Mouse (Mus musculus) heart, embryonic 12.5 days (tissue): ENCODE measurements at regions not wholly inside any gene's neighbourhood (a gene's known extent, or its start where the extent isn't known, plus 50 kb on each side); places are given as distances from the start of the nearest gene placed in this dataset.
"Not testable (repeated sequence)": the region's sequence is repeated elsewhere in the genome, so short reads cannot be mapped to it uniquely, and the experiment has no call there.

ENCODE experiments used
- ATAC-seq: fragments of 200-750 bp; cut with Nextera tagmentation; 2 replicates; pipeline ENCODE4 v1.8.0; 2017; ENCODE audit warnings: moderate TSS enrichment, moderate library complexity; ENCODE audit not compliant: insufficient number of reproducible peaks, low FRiP score
- H3K27ac ChIP-seq: fragments of 300-500 bp; sonication (generic); 2 replicates; pipeline ENCODE4 v1.5.1; 2016; ENCODE audit warnings: mild to moderate bottlenecking, moderate library complexity; ENCODE audit not compliant: poor library complexity, severe bottlenecking
- H3K27me3 ChIP-seq: fragments of 300-500 bp; sonication (generic); replicated peaks from 2 replicates; pipeline ENCODE4 v1.6.1; 2016; ENCODE audit warnings: mild to moderate bottlenecking, moderate library complexity
- H3K36me3 ChIP-seq: fragments of 300-500 bp; sonication (generic); 2 replicates; pipeline ENCODE4 v1.6.1; 2016; ENCODE audit warnings: mild to moderate bottlenecking, moderate library complexity
- H3K4me1 ChIP-seq: fragments of 300-500 bp; sonication (generic); replicated peaks from 2 replicates; pipeline ENCODE4 v1.6.1; 2016; ENCODE audit warnings: mild to moderate bottlenecking
- H3K4me2 ChIP-seq: fragments of 300-500 bp; sonication (generic); 2 replicates; pipeline ENCODE4 v1.6.1; 2016; ENCODE audit warnings: mild to moderate bottlenecking, moderate library complexity
- H3K4me3 ChIP-seq: fragments of 300-500 bp; sonication (generic); 2 replicates; pipeline ENCODE4 v1.5.1; 2016; ENCODE audit warnings: mild to moderate bottlenecking
- H3K9ac ChIP-seq: fragments of 300-500 bp; sonication (generic); 2 replicates; pipeline ENCODE4 v1.6.1; 2016; ENCODE audit warnings: mild to moderate bottlenecking, moderate library complexity
- H3K9me3 ChIP-seq: fragments of 300-500 bp; sonication (generic); replicated peaks from 2 replicates; pipeline ENCODE4 v1.6.1; 2016; ENCODE audit warnings: mild to moderate bottlenecking, moderate library complexity
- whole genome bisulfite sequencing: fragments of 180-500 bp; shearing (Covaris S2); methylation state at CpG from one replicate; pipeline ENCODE4 v1.1.7; 2016; 5-methylcytosine and 5-hydroxymethylcytosine counted together

DNA sequence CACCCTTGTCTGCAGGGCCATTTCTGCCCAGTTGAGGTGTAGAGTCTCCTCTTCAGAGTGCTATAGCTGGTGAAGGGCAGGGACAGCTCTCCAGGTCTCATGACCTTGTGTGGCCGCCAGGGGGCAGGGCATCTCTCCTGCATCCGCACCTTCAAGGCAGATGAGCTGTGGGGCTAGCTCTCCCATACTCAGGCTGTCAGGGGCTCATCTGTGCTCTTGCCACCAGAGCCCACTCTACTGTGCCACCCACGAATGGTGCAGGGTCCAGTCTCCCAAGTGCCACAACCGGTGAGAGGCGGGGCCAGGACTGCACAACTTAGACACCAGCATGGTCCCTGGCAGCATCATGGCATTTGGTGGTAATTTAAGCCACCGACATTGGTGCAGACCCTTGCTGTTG, 111.3 kb downstream of the Syt10 start:
- Histone ChIP-seq H3K4me2 (no peak overlapping the region), H3K27me3 (no peaks in the 10 kb centered on the region), H3K4me3 (no peak overlapping the region), H3K27ac (no peak overlapping the region), H3K9me3 (no peaks in the 10 kb centered on the region; the same call in 1 of the 2 replicates), H3K9ac (no peak overlapping the region), H3K4me1 (no peaks in the 10 kb centered on the region), H3K36me3 (no peaks in the 10 kb centered on the region)
- ATAC-seq, result peak; percentile 29; the same call in 1 of the 2 replicates
- WGBS, result 27% methylated on average over 6 of the region's 6 CpGs

DNA sequence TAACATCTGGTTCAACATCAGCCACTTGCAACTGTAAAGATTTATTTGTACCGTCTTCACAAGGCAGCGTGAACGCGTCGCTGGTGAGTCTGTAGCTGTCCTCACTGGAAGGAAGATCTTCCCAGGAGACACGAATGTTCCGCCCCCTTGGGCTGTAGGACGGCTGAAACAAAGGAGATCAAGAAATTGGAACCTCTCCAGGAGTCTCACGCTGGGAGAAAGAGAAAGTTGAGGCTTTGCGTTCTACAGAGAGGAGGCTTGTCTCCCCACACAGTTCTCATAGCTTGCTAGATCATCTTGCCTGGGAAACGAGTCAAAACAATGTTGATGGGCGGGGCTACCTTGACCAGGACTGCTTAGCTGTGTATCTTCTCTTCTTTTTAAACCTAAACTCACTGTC, 117.3 kb downstream of the Syt10 start:
- Histone ChIP-seq H3K4me1 (no peaks in the 10 kb centered on the region), H3K4me3 (no peak overlapping the region), H3K4me2 (no peak overlapping the region), H3K36me3 (no peaks in the 10 kb centered on the region), H3K9me3 (no peaks in the 10 kb centered on the region), H3K9ac (no peak overlapping the region), H3K27ac (no peak overlapping the region), H3K27me3 (no peaks in the 10 kb centered on the region)
- 62% methylated on average over 12 of the region's 12 CpGs for WGBS
- no peak for ATAC-seq

DNA sequence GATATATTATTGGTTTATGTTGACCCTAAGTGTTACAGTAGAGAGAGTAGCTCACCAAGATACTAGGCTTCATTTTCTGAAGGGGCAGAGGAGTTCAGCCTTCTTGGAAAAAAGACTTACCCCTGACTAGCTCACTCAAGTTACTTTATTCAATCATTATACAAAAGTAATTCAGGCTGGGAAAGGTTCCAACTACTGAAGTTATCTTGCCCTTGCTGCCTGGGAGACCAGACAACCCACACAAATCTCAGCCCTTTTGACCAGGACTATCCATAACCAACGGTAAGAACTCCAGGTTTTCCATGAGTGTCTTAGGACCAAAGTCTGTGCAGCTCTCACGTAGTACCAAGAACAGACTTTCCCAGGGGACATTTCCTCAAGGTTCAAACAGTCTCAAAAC, 105.5 kb upstream of the Rabl2 start:
- WGBS, result 62% methylated on average over 2 of the region's 2 CpGs
- ATAC-seq, result no peak
- no peak overlapping the region for H3K27ac ChIP-seq
- no peaks in the 10 kb centered on the region for H3K27me3 ChIP-seq
- peaks cover 12% of the 10 kb centered on the region; the same call in 1 of the 2 replicates for H3K9me3 ChIP-seq
- H3K9ac ChIP-seq, result no peak overlapping the region
- no peaks in the 10 kb centered on the region for H3K4me1 ChIP-seq
- H3K36me3 ChIP-seq, result no peaks in the 10 kb centered on the region
- no peak overlapping the region for H3K4me2 ChIP-seq
- no peak overlapping the region for H3K4me3 ChIP-seq

DNA sequence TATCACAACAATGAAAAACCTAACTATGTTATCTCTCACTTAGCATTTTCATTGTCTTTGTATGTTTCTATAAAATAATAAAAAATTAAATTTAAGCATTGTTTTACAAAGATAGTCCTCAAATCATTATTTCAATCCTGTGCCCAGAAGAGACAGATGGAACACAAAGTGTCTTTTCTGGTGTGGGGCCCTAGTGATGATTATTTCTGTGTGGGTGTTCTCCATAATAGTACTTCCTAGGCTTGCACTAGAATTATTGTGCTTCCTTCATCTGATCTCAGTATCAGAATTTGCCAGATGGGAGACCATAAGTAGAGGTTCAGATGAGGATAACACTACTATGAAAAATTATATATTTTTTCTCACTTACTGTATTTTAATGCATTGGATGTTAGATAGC, 84.6 kb upstream of the Rabl2 start:
- Histone ChIP-seq H3K4me1 (no peaks in the 10 kb centered on the region), H3K27ac (no peak overlapping the region), H3K36me3 (no peaks in the 10 kb centered on the region), H3K4me3 (no peak overlapping the region), H3K9ac (no peak overlapping the region), H3K4me2 (no peak overlapping the region), H3K27me3 (no peaks in the 10 kb centered on the region), H3K9me3 (no peaks in the 10 kb centered on the region)
- ATAC-seq, result no peak

DNA sequence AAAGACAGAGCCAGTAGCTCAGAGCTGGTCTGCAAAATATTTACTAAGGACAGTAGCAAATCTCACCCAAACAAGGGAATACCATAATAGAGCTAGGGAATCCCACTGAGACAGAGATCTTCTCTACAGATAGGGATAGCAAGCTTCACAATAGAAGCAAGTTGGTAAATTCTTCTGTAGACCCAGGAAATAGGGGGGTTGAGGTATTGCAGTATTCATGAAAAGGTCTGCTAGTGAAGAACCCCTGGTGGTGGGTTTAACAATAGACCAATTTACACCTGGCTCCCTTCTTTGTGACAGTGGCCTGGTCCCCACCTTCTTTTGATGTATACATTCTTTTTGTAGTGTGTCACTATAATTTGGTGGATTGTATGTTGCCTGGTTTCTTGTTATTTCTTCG, 64.8 kb upstream of the Rabl2 start:
- H3K9me3 ChIP-seq, H3K4me1 ChIP-seq, H3K9ac ChIP-seq, H3K27ac ChIP-seq, H3K4me2 ChIP-seq, H3K27me3 ChIP-seq, H3K4me3 ChIP-seq, ATAC-seq, H3K36me3 ChIP-seq: not testable (repeated sequence)
- WGBS, result 78% methylated on average over 1 of the region's 1 CpGs
